Mouse (Mus musculus): ENCODE measurements at regions not wholly inside any gene's neighbourhood (a gene's known extent, or its start where the extent isn't known, plus 50 kb on each side); places are given as distances from the start of the nearest gene placed in this dataset.

DNA sequence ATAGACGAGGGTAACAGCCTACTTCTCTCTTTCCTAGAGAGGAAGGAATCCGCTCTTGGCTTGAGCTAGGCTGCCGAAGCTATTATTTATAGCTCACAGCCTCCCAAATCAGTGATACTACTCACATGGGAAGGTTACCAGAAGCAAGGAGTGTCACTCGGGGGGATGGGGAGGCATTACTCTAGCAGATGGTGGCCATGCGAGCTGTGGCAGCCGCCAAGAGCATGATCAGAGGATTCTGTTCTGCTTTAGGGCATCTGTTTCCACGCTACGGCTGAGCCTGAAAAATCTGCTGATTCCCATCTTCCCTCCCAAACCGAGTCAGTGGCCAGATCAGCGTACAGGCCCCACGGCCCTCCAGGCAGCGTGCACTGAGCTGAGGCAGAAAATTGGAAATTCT is 79.5 kb downstream of the Kctd12 start:
- Histone ChIP-seq H3K4me1 (replicated peaks; ENCODE audit: control insufficient read depth, insufficient read depth) (no peaks in the 10 kb centered on the region), H3K36me3 (ENCODE audit: control insufficient read depth, insufficient read depth, low read length) (no peaks in the 10 kb centered on the region), H3K9ac (ENCODE audit: low read length) (no peak overlapping the region), H3K27me3 (ENCODE audit: control insufficient read depth, insufficient read depth, low read length) (no peaks in the 10 kb centered on the region), H3K4me3 (ENCODE audit: low read depth, low read length) (no peak overlapping the region), H3K9me3 (ENCODE audit: control insufficient read depth, low read length) (no peaks in the 10 kb centered on the region), H3K4me2 (replicated peaks; ENCODE audit: low read depth) (no peak overlapping the region), H3K27ac (replicated peaks) (peak overlapping the region; percentile 40; the same call in 1 of the 2 replicates)
- peak; percentile 17 for DNase-seq (ENCODE audit: low spot score)
- TF ChIP-seq EP300 (optimal IDR thresholded peaks at IDR 0.05) (no peak), CTCF (IDR thresholded peaks at IDR 0.05; ENCODE audit: low read depth) (no peak)
- WGBS = 39% methylated on average over 12 of the region's 12 CpGs
- peak; percentile 29; the same call in 1 of the 2 replicates for ATAC-seq (ENCODE audit: low FRiP score, low TSS enrichment)

DNA sequence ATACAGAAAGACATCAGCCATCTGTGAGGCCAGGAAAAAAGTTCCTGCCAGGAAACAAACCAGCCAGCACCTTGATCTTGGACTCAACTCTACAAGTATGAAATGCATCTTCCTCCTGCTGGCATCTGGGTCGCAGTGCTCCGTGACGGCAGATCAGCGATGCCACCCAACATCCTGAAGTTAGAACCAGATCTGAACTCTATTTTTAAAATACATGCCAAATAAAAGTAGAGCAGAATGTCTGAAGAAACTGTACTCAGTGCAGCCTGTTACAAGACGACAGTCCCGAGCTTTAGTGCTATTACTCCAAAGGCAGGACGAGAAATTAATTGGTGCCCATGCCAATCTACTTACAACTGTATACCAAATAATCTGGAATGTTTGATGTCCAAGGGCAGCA is 80.2 kb downstream of the Kctd12 start:
- whole genome bisulfite sequencing = 81% methylated on average over 7 of the region's 7 CpGs
- no peak overlapping the region for H3K9ac ChIP-seq (ENCODE audit: low read length)
- DNase-seq (ENCODE audit: low spot score) (no peak), ATAC-seq (ENCODE audit: low FRiP score, low TSS enrichment) (no peak)
- no peak overlapping the region for H3K27ac ChIP-seq (replicated peaks)
- no peaks in the 10 kb centered on the region for H3K9me3 ChIP-seq (ENCODE audit: control insufficient read depth, low read length)
- no peak overlapping the region for H3K4me3 ChIP-seq (ENCODE audit: low read depth, low read length)
- H3K36me3 ChIP-seq (ENCODE audit: control insufficient read depth, insufficient read depth, low read length) = no peaks in the 10 kb centered on the region
- TF ChIP-seq CTCF (IDR thresholded peaks at IDR 0.05; ENCODE audit: low read depth) (no peak), EP300 (optimal IDR thresholded peaks at IDR 0.05) (no peak)
- no peak overlapping the region for H3K4me2 ChIP-seq (replicated peaks; ENCODE audit: low read depth)
- H3K27me3 ChIP-seq (ENCODE audit: control insufficient read depth, insufficient read depth, low read length) = no peaks in the 10 kb centered on the region
- no peaks in the 10 kb centered on the region for H3K4me1 ChIP-seq (replicated peaks; ENCODE audit: control insufficient read depth, insufficient read depth)

DNA sequence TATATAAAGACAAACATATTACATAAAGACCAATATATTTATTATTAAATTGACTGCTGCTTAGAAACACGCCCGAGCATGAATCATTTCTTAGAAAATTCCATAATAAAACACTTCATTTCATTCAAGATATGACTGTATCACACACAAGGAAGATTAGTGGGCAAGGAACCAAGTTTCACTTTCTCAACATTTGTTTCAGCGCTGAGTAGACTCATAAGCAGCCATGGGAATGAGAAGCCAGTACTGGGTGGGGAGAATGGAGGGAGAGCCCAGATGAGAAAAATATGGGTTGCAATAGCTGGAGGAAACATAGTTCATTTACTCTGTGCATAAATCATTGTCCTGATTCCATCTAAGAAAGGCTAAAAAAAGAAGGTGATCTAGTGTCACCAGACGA is 84.0 kb downstream of the Kctd12 start:
- 47% methylated on average over 4 of the region's 4 CpGs for WGBS
- no peak overlapping the region for H3K4me2 ChIP-seq (replicated peaks; ENCODE audit: low read depth)
- no peak overlapping the region for H3K9ac ChIP-seq (ENCODE audit: low read length)
- H3K27ac ChIP-seq (replicated peaks) = no peak overlapping the region
- H3K4me1 ChIP-seq (replicated peaks; ENCODE audit: control insufficient read depth, insufficient read depth) = no peaks in the 10 kb centered on the region
- no peaks in the 10 kb centered on the region for H3K27me3 ChIP-seq (ENCODE audit: control insufficient read depth, insufficient read depth, low read length)
- no peaks in the 10 kb centered on the region for H3K36me3 ChIP-seq (ENCODE audit: control insufficient read depth, insufficient read depth, low read length)
- ATAC-seq (ENCODE audit: low FRiP score, low TSS enrichment) = no peak
- no peak for DNase-seq (ENCODE audit: low spot score)
- H3K9me3 ChIP-seq (ENCODE audit: control insufficient read depth, low read length) = no peaks in the 10 kb centered on the region
- TF ChIP-seq EP300 (optimal IDR thresholded peaks at IDR 0.05) = no peak
- TF ChIP-seq CTCF (IDR thresholded peaks at IDR 0.05; ENCODE audit: low read depth) = no peak
- no peak overlapping the region for H3K4me3 ChIP-seq (ENCODE audit: low read depth, low read length)

DNA sequence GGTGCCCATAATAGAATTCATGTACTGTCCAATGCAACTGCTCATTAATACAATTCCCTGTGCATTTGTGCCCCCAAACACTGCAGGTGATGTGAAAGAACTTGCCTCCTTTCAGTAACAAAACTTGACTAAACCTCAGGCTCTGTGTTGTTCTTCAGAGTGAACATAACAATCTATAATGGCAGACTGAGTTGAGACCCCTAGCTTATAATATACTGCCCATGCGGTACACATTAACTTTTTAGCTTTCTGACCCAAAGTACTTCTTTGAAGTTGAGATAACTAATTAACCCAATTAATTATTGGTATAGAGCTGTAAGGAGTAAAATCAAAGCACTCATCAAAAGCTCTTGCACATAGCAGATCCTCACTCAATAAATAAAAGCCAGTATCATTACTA is 85.4 kb downstream of the Kctd12 start:
- no peak overlapping the region for H3K9ac ChIP-seq (ENCODE audit: low read length)
- no peaks in the 10 kb centered on the region for H3K36me3 ChIP-seq (ENCODE audit: control insufficient read depth, insufficient read depth, low read length)
- ATAC-seq (ENCODE audit: low FRiP score, low TSS enrichment) (no peak), DNase-seq (ENCODE audit: low spot score) (no peak)
- WGBS = 83% methylated on average over 1 of the region's 1 CpGs
- no peak overlapping the region for H3K27ac ChIP-seq (replicated peaks)
- TF ChIP-seq CTCF (IDR thresholded peaks at IDR 0.05; ENCODE audit: low read depth) = no peak
- TF ChIP-seq EP300 (optimal IDR thresholded peaks at IDR 0.05) = no peak
- H3K4me1 ChIP-seq (replicated peaks; ENCODE audit: control insufficient read depth, insufficient read depth) = no peaks in the 10 kb centered on the region
- no peaks in the 10 kb centered on the region for H3K9me3 ChIP-seq (ENCODE audit: control insufficient read depth, low read length)
- no peak overlapping the region for H3K4me3 ChIP-seq (ENCODE audit: low read depth, low read length)
- H3K4me2 ChIP-seq (replicated peaks; ENCODE audit: low read depth) = no peak overlapping the region
- H3K27me3 ChIP-seq (ENCODE audit: control insufficient read depth, insufficient read depth, low read length) = no peaks in the 10 kb centered on the region

DNA sequence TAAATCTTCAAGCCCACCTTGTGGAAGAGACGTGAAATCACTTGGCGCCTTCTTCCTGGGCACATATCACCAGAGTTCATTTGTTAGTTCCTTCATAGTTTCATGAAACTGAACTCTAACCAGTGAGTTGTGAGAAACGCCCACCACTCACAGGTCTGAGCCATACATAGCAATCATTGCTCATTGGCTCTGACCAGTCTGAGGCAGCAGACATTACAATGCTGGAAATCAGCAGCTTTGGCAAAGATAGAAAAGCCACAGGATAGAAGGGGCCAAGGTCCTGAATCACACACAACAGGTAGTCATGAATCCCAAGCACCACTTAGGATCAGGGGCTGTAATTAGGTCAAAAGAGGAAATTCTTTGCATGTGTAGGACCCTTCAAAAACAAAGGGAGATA is 85.9 kb downstream of the Kctd12 start:
- H3K36me3 ChIP-seq (ENCODE audit: control insufficient read depth, insufficient read depth, low read length) = no peaks in the 10 kb centered on the region
- DNase-seq (ENCODE audit: low spot score) (no peak), ATAC-seq (ENCODE audit: low FRiP score, low TSS enrichment) (no peak)
- no peak overlapping the region for H3K9ac ChIP-seq (ENCODE audit: low read length)
- no peak overlapping the region for H3K4me2 ChIP-seq (replicated peaks; ENCODE audit: low read depth)
- 85% methylated on average over 3 of the region's 3 CpGs for WGBS
- H3K4me1 ChIP-seq (replicated peaks; ENCODE audit: control insufficient read depth, insufficient read depth) = no peaks in the 10 kb centered on the region
- H3K9me3 ChIP-seq (ENCODE audit: control insufficient read depth, low read length) = no peaks in the 10 kb centered on the region
- H3K27me3 ChIP-seq (ENCODE audit: control insufficient read depth, insufficient read depth, low read length) = no peaks in the 10 kb centered on the region
- TF ChIP-seq CTCF (IDR thresholded peaks at IDR 0.05; ENCODE audit: low read depth) (no peak), EP300 (optimal IDR thresholded peaks at IDR 0.05) (no peak)
- H3K27ac ChIP-seq (replicated peaks) = no peak overlapping the region
- H3K4me3 ChIP-seq (ENCODE audit: low read depth, low read length) = no peak overlapping the region

DNA sequence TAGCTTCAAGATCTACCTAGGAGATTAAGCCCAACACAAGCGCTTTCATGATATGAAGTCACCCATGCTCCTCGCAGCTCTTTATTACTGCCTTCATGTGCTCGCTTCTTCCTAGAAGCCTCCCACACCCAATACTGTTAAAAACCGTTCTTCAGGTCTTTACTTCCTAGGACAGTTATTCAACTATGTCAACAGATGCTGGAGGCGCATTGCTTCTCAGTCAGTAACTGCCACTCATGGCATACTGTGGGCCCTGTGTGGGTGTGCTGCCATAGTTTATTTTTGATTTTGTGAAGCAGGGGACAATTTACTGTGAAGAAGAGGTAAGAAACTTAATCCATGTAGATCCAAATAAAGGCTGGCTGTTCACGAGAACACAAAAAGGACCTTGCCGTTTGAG is 89.2 kb downstream of the Kctd12 start:
- H3K27me3 ChIP-seq (ENCODE audit: control insufficient read depth, insufficient read depth, low read length) = no peaks in the 10 kb centered on the region
- H3K9ac ChIP-seq (ENCODE audit: low read length) = no peak overlapping the region
- TF ChIP-seq EP300 (optimal IDR thresholded peaks at IDR 0.05) (no peak), CTCF (IDR thresholded peaks at IDR 0.05; ENCODE audit: low read depth) (no peak)
- no peak overlapping the region for H3K27ac ChIP-seq (replicated peaks)
- ATAC-seq (ENCODE audit: low FRiP score, low TSS enrichment) = no peak
- WGBS = 90% methylated on average over 7 of the region's 7 CpGs
- no peaks in the 10 kb centered on the region for H3K36me3 ChIP-seq (ENCODE audit: control insufficient read depth, insufficient read depth, low read length)
- H3K4me3 ChIP-seq (ENCODE audit: low read depth, low read length) = no peak overlapping the region
- no peaks in the 10 kb centered on the region for H3K9me3 ChIP-seq (ENCODE audit: control insufficient read depth, low read length)
- no peak overlapping the region for H3K4me2 ChIP-seq (replicated peaks; ENCODE audit: low read depth)
- no peaks in the 10 kb centered on the region for H3K4me1 ChIP-seq (replicated peaks; ENCODE audit: control insufficient read depth, insufficient read depth)
- no peak for DNase-seq (ENCODE audit: low spot score)

All from stomach, postnatal 0 days (tissue).